Mouse (Mus musculus) heart, postnatal 0 days (tissue): ENCODE measurements around the gene Itpr1.

Experiments used
- CTCF ChIP-seq: IDR thresholded peaks from 2 replicates; pipeline ENCODE4 v1.5.1; 2016; ENCODE audit warnings: antibody characterized with exemption, control low read depth, low read depth
- EP300 ChIP-seq: IDR thresholded peaks from 2 replicates; pipeline ENCODE4 v1.6.1; 2016; ENCODE audit warnings: antibody characterized with exemption, low read depth

DNA sequence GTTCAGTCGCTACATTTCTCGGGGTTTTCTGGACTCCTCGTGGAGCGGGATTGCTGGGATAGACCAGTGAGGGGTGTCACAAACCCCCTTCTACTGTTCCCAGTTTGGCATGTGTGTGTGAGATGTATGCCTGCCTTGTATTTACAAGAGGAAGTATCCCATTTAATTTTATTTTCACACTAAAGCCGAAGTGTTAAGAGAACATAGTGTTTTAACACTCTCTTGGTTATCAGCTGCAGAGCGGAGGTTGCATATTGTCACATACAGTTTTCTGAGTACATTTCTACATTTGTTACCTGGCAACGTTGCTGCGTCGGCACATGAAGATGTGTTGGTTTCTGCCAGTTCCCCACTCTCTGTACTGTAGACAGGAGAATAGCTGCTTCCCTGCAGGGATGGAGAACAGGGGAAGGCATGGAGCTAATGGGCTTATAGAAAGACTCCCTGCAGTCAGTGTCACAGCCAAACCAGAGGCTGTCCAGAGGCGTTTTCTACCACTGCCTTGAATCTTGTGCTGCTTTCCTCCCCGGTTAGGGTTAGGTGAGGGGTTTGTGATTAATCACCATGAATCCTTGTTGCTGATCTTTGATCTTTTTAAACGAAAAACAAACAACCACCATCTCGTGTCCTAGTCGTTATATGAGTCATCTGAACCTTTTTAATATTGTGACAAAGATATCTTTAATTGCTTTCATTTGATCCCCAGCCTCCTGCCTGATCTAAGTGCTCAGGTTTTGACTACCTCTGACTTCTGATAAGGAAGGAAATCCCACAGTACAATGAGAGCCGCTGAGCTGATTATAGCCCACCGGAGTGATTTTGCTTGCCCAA lies 241.4 kb downstream of the Itpr1 start:
- TF ChIP-seq EP300 (no peak), CTCF (no peak)
